Mouse (Mus musculus) forebrain, embryonic 14.5 days (tissue): ENCODE results near the gene Etnk1. TPM values are rescaled to one million over a fixed set of nuclear protein-coding genes. Genes with fewer than 3 reads are reported as not detected.

ENCODE experiments used
- ATAC-seq: fragments of 200-750 bp; cut with Nextera tagmentation; 2 replicates; pipeline ENCODE4 v1.8.0; 2017; ENCODE audit warnings: mild to moderate bottlenecking, moderate library complexity
- DNase-seq: peaks from one replicate; pipeline ENCODE4 v3.0.0-alpha.2; 2015; ENCODE audit warnings: low spot score
- H3K27ac ChIP-seq: fragments of 300-500 bp; sonication (generic); 2 replicates; pipeline ENCODE4 v1.5.1; 2014; ENCODE audit warnings: low read depth, mild to moderate bottlenecking, control low read depth, low read length, moderate library complexity
- H3K27me3 ChIP-seq: fragments of 300-500 bp; sonication (generic); replicated peaks from 2 replicates; pipeline ENCODE4 v1.6.1; 2014; ENCODE audit warnings: low read length, control low read depth, mixed read lengths; ENCODE audit not compliant: control insufficient read depth, insufficient read depth
- H3K36me3 ChIP-seq: fragments of 300-500 bp; sonication (generic); 2 replicates; pipeline ENCODE4 v1.6.1; 2014; ENCODE audit warnings: low read length, control low read depth; ENCODE audit not compliant: control insufficient read depth, insufficient read depth
- H3K4me1 ChIP-seq: fragments of 300-500 bp; sonication (generic); 2 replicates; pipeline ENCODE4 v1.6.1; 2014; ENCODE audit warnings: antibody characterized with exemption, low read length, control low read depth; ENCODE audit not compliant: control insufficient read depth, insufficient read depth
- H3K4me2 ChIP-seq: fragments of 300-500 bp; sonication (generic); 2 replicates; pipeline ENCODE4 v1.6.1; 2014; ENCODE audit warnings: mild to moderate bottlenecking, control low read depth, low read length
- H3K4me3 ChIP-seq: fragments of 300-500 bp; sonication (generic); 2 replicates; pipeline ENCODE4 v1.5.1; 2014; ENCODE audit warnings: low read depth, low read length, control low read depth
- H3K9ac ChIP-seq: fragments of 300-500 bp; sonication (generic); 2 replicates; pipeline ENCODE4 v1.6.1; 2014; ENCODE audit warnings: mild to moderate bottlenecking, low read length, control low read depth, moderate library complexity
- H3K9me3 ChIP-seq: fragments of 300-500 bp; sonication (generic); replicated peaks from 2 replicates; pipeline ENCODE4 v1.6.1; 2016; ENCODE audit warnings: low read length, control low read depth, mixed read lengths; ENCODE audit not compliant: control insufficient read depth
- WGBS: fragments of 180-500 bp; shearing (Covaris S2); extraction: QIAGEN DNeasy Blood & Tissue Kit; methylation state at CpG from one replicate; pipeline ENCODE4 v1.1.7; 2014; 5-methylcytosine and 5-hydroxymethylcytosine counted together
- polyA plus RNA-seq: library from polyadenylated mRNA; unstranded; fragments of >200 nt; fragmentation: Nextera tagmentation; extraction: Ambion mirVana; gene quantifications from 2 replicates; pipeline ENCODE4 v1.2.1, GENCODE M21; 2014

Etnk1 gene
- polyA plus RNA-seq, 1 experiment from 2014 or later: 23.5 TPM

DNA sequence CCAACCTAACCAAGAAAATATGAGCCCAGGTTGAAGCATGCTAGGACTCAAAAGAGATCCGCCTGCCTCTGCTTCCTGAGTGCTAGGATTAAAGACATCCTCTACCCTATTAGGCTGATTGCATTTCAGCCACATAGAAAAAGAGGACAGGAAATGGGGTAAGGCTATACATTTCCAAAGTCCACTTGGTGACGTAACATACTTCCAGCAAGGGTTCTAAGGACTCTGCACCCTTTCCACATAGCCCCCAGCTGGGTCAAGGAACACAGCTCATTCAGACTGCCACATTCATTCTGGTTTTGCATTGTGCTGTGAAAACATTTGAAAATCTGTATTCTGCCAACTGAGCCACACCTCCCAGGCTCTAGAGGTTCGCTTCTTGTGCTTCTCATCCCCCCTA is 41.9 kb downstream of the Etnk1 start:
- no peak overlapping the region for H3K4me3 ChIP-seq
- no peaks in the 10 kb centered on the region for H3K27me3 ChIP-seq
- no peak for ATAC-seq
- H3K4me2 ChIP-seq: no peak overlapping the region
- 96% methylated on average over 3 of the region's 3 CpGs for WGBS
- H3K9ac ChIP-seq: no peak overlapping the region
- DNase-seq: no peak
- H3K27ac ChIP-seq: no peak overlapping the region
- H3K4me1 ChIP-seq: no peaks in the 10 kb centered on the region
- H3K9me3 ChIP-seq: peaks cover 3% of the 10 kb centered on the region; the same call in 1 of the 2 replicates
- H3K36me3 ChIP-seq: peaks cover 25% of the 10 kb centered on the region

DNA sequence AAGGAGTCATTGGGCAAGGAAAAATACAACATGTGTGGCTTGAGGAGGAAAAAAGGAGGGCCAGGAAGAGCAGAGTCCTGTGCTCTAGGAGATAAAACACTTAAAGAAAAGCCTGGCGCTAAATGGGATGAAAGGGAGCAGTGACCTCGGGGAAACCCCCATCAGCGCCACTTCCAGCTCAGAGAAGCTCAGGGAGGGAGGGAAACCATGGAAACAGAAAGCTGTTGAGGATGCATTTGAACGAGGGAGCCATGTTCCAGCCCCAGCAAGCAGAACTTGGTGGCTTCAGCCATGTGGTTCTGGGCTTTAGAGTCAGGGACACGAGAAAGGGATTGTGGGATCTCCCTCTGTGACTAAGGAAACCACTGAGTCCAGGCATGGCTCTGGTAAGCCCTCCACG is 45.7 kb downstream of the Etnk1 start:
- no peak overlapping the region for H3K4me3 ChIP-seq
- H3K4me2 ChIP-seq: no peak overlapping the region
- no peaks in the 10 kb centered on the region for H3K36me3 ChIP-seq
- no peaks in the 10 kb centered on the region for H3K27me3 ChIP-seq
- WGBS: 87% methylated on average over 6 of the region's 6 CpGs
- H3K4me1 ChIP-seq: no peaks in the 10 kb centered on the region
- no peak overlapping the region for H3K27ac ChIP-seq
- no peak overlapping the region for H3K9ac ChIP-seq
- H3K9me3 ChIP-seq: peaks cover 9% of the 10 kb centered on the region; the same call in 1 of the 2 replicates
- ATAC-seq: no peak
- no peak for DNase-seq

DNA sequence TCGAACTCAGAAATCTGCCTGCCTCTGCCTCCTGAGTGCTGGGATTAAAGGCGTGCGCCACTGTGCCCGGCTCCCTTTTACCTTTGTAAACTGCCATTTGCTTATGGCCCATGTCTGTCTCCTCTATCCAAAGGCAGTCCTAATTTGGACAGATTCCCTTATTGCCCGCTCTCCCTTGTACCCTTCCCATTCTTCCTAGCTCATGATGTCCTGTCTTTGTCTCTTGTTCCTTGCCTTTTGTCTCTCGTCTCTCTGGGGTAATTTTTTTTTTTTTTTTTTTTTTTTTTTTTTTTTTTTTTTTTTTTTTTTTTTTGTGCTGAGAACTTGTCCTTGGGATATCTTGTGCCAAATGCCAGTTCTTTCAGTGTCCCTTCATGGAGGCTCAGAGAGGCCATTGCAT is 46.4 kb downstream of the Etnk1 start:
- no peak overlapping the region for H3K4me2 ChIP-seq

DNA sequence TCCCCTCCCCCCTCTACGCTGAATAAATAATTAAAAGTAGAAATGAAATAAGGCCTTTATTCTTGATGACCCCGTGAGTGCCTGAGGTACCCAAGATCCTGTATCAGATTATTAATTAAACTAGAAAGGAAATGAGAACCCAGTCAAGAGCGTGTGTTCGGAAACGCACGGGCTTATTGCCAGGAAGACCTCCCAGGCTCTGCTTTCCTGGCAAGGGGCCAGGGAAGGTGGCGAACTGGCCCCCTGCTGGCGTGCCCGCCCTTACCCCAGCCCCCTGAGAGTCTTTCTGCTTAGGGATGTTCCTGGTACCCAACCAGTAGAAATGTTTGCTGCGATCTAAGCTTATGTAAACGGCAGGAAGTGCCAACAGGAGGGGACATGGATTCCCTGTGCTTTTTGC is 49.2 kb downstream of the Etnk1 start:
- WGBS: 58% methylated on average over 11 of the region's 11 CpGs

More for the DNA sequence above, 46.4 kb downstream of the Etnk1 start:
- peaks cover 9% of the 10 kb centered on the region; the same call in 1 of the 2 replicates for H3K9me3 ChIP-seq
- H3K36me3 ChIP-seq: no peaks in the 10 kb centered on the region
- ATAC-seq: no peak
- H3K9ac ChIP-seq: no peak overlapping the region
- no peak overlapping the region for H3K27ac ChIP-seq
- H3K4me3 ChIP-seq: no peak overlapping the region
- no peak for DNase-seq
- H3K4me1 ChIP-seq: no peaks in the 10 kb centered on the region
- H3K27me3 ChIP-seq: no peaks in the 10 kb centered on the region
- WGBS: 94% methylated on average over 6 of the region's 6 CpGs

DNA sequence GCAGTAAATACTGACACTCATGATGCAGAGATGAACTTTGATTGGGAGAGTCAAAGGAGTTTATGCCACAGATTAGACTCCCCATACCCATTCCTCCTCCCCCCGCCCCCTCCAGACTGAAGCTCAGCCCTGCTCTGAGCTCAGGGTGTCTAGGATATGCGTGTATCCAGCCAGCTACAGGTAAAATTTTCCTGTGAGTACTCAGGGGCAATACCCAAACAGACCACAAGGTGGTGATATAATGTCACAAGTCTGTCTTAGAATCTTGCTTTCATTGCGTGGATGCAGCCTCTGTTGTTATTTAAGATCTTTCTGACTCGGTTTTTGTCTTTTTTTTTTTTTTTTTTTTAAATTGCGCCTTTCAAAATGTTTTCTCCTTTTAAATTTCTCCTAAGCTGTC is 52.3 kb downstream of the Etnk1 start:
- WGBS: 2% methylated on average over 5 of the region's 5 CpGs
- no peak overlapping the region for H3K27ac ChIP-seq
- peaks cover 6% of the 10 kb centered on the region; the same call in 1 of the 2 replicates for H3K9me3 ChIP-seq
- no peak overlapping the region for H3K4me3 ChIP-seq
- DNase-seq (peak; percentile 93), ATAC-seq (peak; percentile 59)
- no peaks in the 10 kb centered on the region for H3K4me1 ChIP-seq
- no peak overlapping the region for H3K9ac ChIP-seq
- H3K36me3 ChIP-seq: no peaks in the 10 kb centered on the region
- no peak overlapping the region for H3K4me2 ChIP-seq
- H3K27me3 ChIP-seq: no peaks in the 10 kb centered on the region

More for the DNA sequence above, 49.2 kb downstream of the Etnk1 start:
- Histone ChIP-seq H3K27ac (no peak overlapping the region), H3K4me3 (no peak overlapping the region), H3K9ac (no peak overlapping the region), H3K4me2 (no peak overlapping the region), H3K36me3 (no peaks in the 10 kb centered on the region), H3K9me3 (peaks cover 9% of the 10 kb centered on the region; the same call in 1 of the 2 replicates), H3K4me1 (no peaks in the 10 kb centered on the region), H3K27me3 (no peaks in the 10 kb centered on the region)
- no peak for ATAC-seq
- peak; percentile 24 for DNase-seq

DNA sequence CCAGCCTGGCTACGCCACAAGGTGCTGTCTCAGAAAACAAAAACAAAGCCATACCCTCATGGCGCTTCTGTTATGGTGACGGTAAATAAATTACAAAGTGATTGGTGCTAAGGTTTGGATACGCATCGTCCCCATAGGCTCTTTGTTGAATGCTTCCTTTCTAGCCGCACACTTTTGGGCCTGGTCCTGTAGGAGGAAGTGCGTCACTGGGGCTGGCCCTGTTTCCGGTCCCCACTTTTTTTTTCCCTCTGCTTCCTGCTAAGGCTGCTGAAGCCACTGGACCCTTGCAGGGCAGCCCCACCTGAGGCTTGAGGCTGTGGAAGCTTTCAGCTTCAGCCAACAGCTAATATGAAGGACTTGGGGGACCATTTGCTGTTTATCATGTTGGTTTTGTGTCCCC is 54.2 kb downstream of the Etnk1 start:
- Histone ChIP-seq H3K9me3 (no peaks in the 10 kb centered on the region), H3K36me3 (no peaks in the 10 kb centered on the region), H3K4me2 (no peak overlapping the region), H3K9ac (no peak overlapping the region), H3K4me3 (no peak overlapping the region), H3K4me1 (no peaks in the 10 kb centered on the region), H3K27ac (no peak overlapping the region), H3K27me3 (no peaks in the 10 kb centered on the region)
- no peak for ATAC-seq
- WGBS: 91% methylated on average over 8 of the region's 8 CpGs
- DNase-seq: no peak

DNA sequence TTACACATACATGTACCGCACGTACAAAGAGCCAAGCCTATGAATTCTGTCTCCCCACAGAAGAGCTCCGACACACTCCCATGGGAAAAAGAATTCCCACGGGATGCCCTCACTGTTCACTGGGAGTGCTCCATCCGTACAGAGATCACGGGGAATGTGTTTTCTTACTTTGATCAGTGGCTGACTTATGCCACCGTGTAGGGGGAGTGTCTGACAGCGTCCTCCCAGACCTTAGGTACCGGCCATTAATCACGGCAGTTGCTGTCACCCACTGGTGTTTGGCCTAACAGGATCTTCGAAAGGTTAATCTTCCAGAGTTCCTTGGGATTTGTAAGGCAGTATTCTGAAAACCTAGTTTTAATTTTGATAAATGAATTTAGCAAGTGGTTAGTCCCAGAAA is 57.0 kb downstream of the Etnk1 start:
- Histone ChIP-seq H3K9ac (no peak overlapping the region), H3K36me3 (no peaks in the 10 kb centered on the region), H3K4me3 (no peak overlapping the region), H3K27ac (no peak overlapping the region), H3K4me1 (no peaks in the 10 kb centered on the region), H3K27me3 (no peaks in the 10 kb centered on the region), H3K4me2 (no peak overlapping the region), H3K9me3 (no peaks in the 10 kb centered on the region)
- WGBS: 91% methylated on average over 11 of the region's 11 CpGs
- DNase-seq (no peak), ATAC-seq (no peak)

DNA sequence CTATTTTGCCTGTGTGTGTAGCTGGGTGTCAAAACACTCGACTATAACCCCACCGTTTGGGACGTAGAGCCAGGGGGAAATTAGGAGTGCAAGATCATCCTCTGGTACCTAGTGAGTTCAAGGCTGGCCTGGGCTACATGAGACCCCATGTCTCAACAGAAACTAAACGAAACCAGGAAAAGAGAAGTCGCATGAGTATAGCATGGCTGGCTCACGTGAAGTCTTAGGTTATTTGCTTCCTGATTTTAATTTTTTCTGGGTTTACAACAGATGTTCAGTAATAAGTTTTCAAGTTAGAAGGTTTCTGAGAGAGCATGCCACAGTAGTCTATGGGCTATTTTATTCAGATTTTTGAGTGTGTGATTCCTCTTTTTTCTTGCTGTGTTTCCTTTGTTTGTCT is 57.9 kb downstream of the Etnk1 start:
- DNase-seq: no peak
- Histone ChIP-seq H3K36me3 (no peaks in the 10 kb centered on the region), H3K9me3 (no peaks in the 10 kb centered on the region), H3K4me3 (no peak overlapping the region), H3K9ac (no peak overlapping the region), H3K27me3 (no peaks in the 10 kb centered on the region), H3K27ac (no peak overlapping the region), H3K4me1 (no peaks in the 10 kb centered on the region), H3K4me2 (no peak overlapping the region)
- 80% methylated on average over 6 of the region's 6 CpGs for WGBS
- no peak for ATAC-seq

DNA sequence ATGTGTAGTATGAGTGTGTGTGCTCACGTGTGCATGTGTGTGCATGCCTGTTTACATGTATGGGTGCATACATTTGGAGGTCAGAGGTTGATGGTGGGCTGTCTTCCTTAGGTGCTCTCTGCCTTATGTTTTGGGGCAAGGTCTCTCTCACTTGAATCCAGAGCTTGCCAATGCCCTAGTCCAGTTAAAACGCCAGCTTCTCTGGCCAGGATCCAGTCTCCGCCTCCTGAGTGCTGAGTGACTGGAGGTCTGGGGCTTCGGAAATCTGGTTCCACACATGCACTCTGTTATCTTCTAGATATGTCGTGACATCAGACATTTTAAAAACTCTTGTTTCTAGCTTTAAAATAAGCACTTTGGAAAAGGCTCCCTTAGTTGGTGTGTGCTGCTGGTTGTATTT is 61.7 kb downstream of the Etnk1 start:
- 80% methylated on average over 5 of the region's 5 CpGs for WGBS
- Histone ChIP-seq H3K27ac (no peak overlapping the region), H3K4me2 (no peak overlapping the region), H3K9ac (no peak overlapping the region), H3K27me3 (no peaks in the 10 kb centered on the region), H3K4me3 (no peak overlapping the region), H3K36me3 (no peaks in the 10 kb centered on the region), H3K9me3 (no peaks in the 10 kb centered on the region), H3K4me1 (no peaks in the 10 kb centered on the region)
- ATAC-seq (no peak), DNase-seq (no peak)
